Mouse (Mus musculus): ENCODE measurements around the gene Cd3d.

- TF ChIP-seq TCF3 (IDR thresholded peaks at IDR 0.05; ENCODE audit: insufficient read length, low read depth) (no peak), USF1 (IDR thresholded peaks at IDR 0.05; ENCODE audit: low read depth) (no peak), E2F4 (IDR thresholded peaks at IDR 0.05; ENCODE audit: insufficient read depth) (no peak)
Observed at GRCm38 (mm10) chr9:44977813-44978212, 3.8 kb upstream of the Cd3d start.

Data from myocyte (in vitro differentiated cells).